Mouse (Mus musculus) neural tube, embryonic 15.5 days (tissue): ENCODE measurements around the gene Tmod3. TPM values are rescaled to one million over a fixed set of nuclear protein-coding genes. Genes with fewer than 3 reads are reported as not detected.

Source experiments
- ATAC-seq: fragments of 200-750 bp; cut with Nextera tagmentation; 2 replicates; pipeline ENCODE4 v1.8.0; 2017; ENCODE audit warnings: mild to moderate bottlenecking, moderate TSS enrichment, moderate library complexity; ENCODE audit not compliant: low FRiP score
- H3K27ac ChIP-seq: fragments of 300-500 bp; sonication (generic); replicated peaks from 2 replicates; pipeline ENCODE4 v1.5.1; 2015; ENCODE audit warnings: mild to moderate bottlenecking, inconsistent platforms
- H3K27me3 ChIP-seq: fragments of 300-500 bp; sonication (generic); replicated peaks from 2 replicates; pipeline ENCODE4 v1.6.1; 2015; ENCODE audit warnings: inconsistent platforms
- H3K36me3 ChIP-seq: fragments of 300-500 bp; sonication (generic); 2 replicates; pipeline ENCODE4 v1.6.1; 2015; ENCODE audit warnings: inconsistent platforms
- H3K4me1 ChIP-seq: fragments of 300-500 bp; sonication (generic); 2 replicates; pipeline ENCODE4 v1.6.1; 2015; ENCODE audit warnings: inconsistent platforms
- H3K4me2 ChIP-seq: fragments of 300-500 bp; sonication (generic); 2 replicates; pipeline ENCODE4 v1.6.1; 2015; ENCODE audit warnings: inconsistent platforms, mild to moderate bottlenecking, moderate library complexity
- H3K4me3 ChIP-seq: fragments of 300-500 bp; sonication (generic); replicated peaks from 2 replicates; pipeline ENCODE4 v1.5.1; 2015; ENCODE audit warnings: mild to moderate bottlenecking, inconsistent platforms
- H3K9ac ChIP-seq: fragments of 300-500 bp; sonication (generic); replicated peaks from 2 replicates; pipeline ENCODE4 v1.6.1; 2015; ENCODE audit warnings: mild to moderate bottlenecking, inconsistent platforms
- H3K9me3 ChIP-seq: fragments of 300-500 bp; sonication (generic); replicated peaks from 2 replicates; pipeline ENCODE4 v1.6.1; 2016; ENCODE audit warnings: inconsistent platforms
- WGBS: fragments of 180-500 bp; shearing (Covaris S2); methylation state at CpG from one replicate; pipeline ENCODE4 v1.1.7; 2015; ENCODE audit warnings: mixed read lengths; 5-methylcytosine and 5-hydroxymethylcytosine counted together
- polyA plus RNA-seq: library from polyadenylated mRNA; unstranded; fragments of >200 nt; fragmentation: Nextera tagmentation; extraction: Ambion mirVana; gene quantifications from 2 replicates; pipeline ENCODE4 v1.2.1, GENCODE M21; 2015

Tmod3 gene
- polyA plus RNA-seq, 1 experiment from 2014 or later: 68.1 TPM

- H3K27ac ChIP-seq: no peak overlapping the region
- WGBS: 93% methylated on average over 5 of the region's 5 CpGs
- H3K9me3 ChIP-seq: no peaks in the 10 kb centered on the region
- no peaks in the 10 kb centered on the region for H3K4me1 ChIP-seq
- no peak overlapping the region for H3K4me2 ChIP-seq
- no peak overlapping the region for H3K9ac ChIP-seq
- no peaks in the 10 kb centered on the region for H3K27me3 ChIP-seq
- no peak overlapping the region for H3K4me3 ChIP-seq
- no peak for ATAC-seq
- H3K36me3 ChIP-seq: peaks cover 17% of the 10 kb centered on the region; the same call in 1 of the 2 replicates
Observed at GRCm38 (mm10) chr9:75480536-75481075, 78.9 kb downstream of the Tmod3 start.

GRCm38 (mm10) chr9:75479106-75479725 is 80.2 kb downstream of the Tmod3 start:
- Histone ChIP-seq H3K9me3 (no peaks in the 10 kb centered on the region), H3K4me2 (no peak overlapping the region), H3K36me3 (peaks cover 16% of the 10 kb centered on the region; the same call in 1 of the 2 replicates), H3K27ac (no peak overlapping the region), H3K9ac (no peak overlapping the region), H3K4me3 (no peak overlapping the region), H3K4me1 (no peaks in the 10 kb centered on the region), H3K27me3 (no peaks in the 10 kb centered on the region)
- no peak for ATAC-seq
- WGBS: 69% methylated on average over 8 of the region's 8 CpGs

- no peaks in the 10 kb centered on the region for H3K27me3 ChIP-seq
- H3K4me3 ChIP-seq: no peak overlapping the region
- no peak overlapping the region for H3K27ac ChIP-seq
- H3K9ac ChIP-seq: no peak overlapping the region
- H3K4me2 ChIP-seq: no peak overlapping the region
- 75% methylated on average over 3 of the region's 3 CpGs for WGBS
- no peak for ATAC-seq
- peaks cover 20% of the 10 kb centered on the region; the same call in 1 of the 2 replicates for H3K36me3 ChIP-seq
- H3K4me1 ChIP-seq: no peaks in the 10 kb centered on the region
- H3K9me3 ChIP-seq: no peaks in the 10 kb centered on the region
Observed at GRCm38 (mm10) chr9:75477212-75477611, 82.2 kb downstream of the Tmod3 start.

- Histone ChIP-seq H3K4me1 (no peaks in the 10 kb centered on the region), H3K9ac (no peak overlapping the region), H3K4me2 (no peak overlapping the region), H3K36me3 (peaks cover 63% of the 10 kb centered on the region), H3K27ac (no peak overlapping the region), H3K4me3 (no peak overlapping the region), H3K9me3 (no peaks in the 10 kb centered on the region), H3K27me3 (no peaks in the 10 kb centered on the region)
- WGBS: 84% methylated on average over 14 of the region's 14 CpGs
- ATAC-seq: no peak
Observed at GRCm38 (mm10) chr9:75468297-75468696, 91.2 kb downstream of the Tmod3 start.

- no peak for ATAC-seq
- Histone ChIP-seq H3K27me3 (no peaks in the 10 kb centered on the region), H3K36me3 (peaks cover 66% of the 10 kb centered on the region), H3K4me3 (no peak overlapping the region), H3K4me2 (no peak overlapping the region), H3K9ac (no peak overlapping the region), H3K4me1 (no peaks in the 10 kb centered on the region), H3K9me3 (no peaks in the 10 kb centered on the region), H3K27ac (no peak overlapping the region)
- 93% methylated on average over 3 of the region's 3 CpGs for whole genome bisulfite sequencing
Observed at GRCm38 (mm10) chr9:75467581-75467980, 91.9 kb downstream of the Tmod3 start.

- ATAC-seq: no peak
- WGBS: 93% methylated on average over 4 of the region's 4 CpGs
- Histone ChIP-seq H3K36me3 (peaks cover 65% of the 10 kb centered on the region), H3K4me2 (no peak overlapping the region), H3K27ac (no peak overlapping the region), H3K4me1 (no peaks in the 10 kb centered on the region), H3K27me3 (no peaks in the 10 kb centered on the region), H3K9ac (no peak overlapping the region), H3K4me3 (no peak overlapping the region), H3K9me3 (no peaks in the 10 kb centered on the region)
Observed at GRCm38 (mm10) chr9:75466641-75467040, 92.8 kb downstream of the Tmod3 start.

GRCm38 (mm10) chr9:75465856-75466255 is 93.6 kb downstream of the Tmod3 start:
- Histone ChIP-seq H3K27me3 (no peaks in the 10 kb centered on the region), H3K9me3 (no peaks in the 10 kb centered on the region), H3K9ac (no peak overlapping the region), H3K4me3 (no peak overlapping the region), H3K4me2 (no peak overlapping the region), H3K4me1 (no peaks in the 10 kb centered on the region), H3K36me3 (peaks cover 71% of the 10 kb centered on the region), H3K27ac (no peak overlapping the region)
- WGBS: 97% methylated on average over 9 of the region's 9 CpGs
- ATAC-seq: no peak

GRCm38 (mm10) chr9:75463050-75463660 is 96.3 kb downstream of the Tmod3 start:
- Histone ChIP-seq H3K36me3 (peaks cover 89% of the 10 kb centered on the region), H3K4me3 (no peak overlapping the region)
- ATAC-seq: no peak

GRCm38 (mm10) chr9:75455684-75456083 is 103.8 kb downstream of the Tmod3 start:
- Histone ChIP-seq H3K36me3 (peaks cover 96% of the 10 kb centered on the region), H3K4me3 (no peak overlapping the region), H3K27me3 (no peaks in the 10 kb centered on the region), H3K9me3 (no peaks in the 10 kb centered on the region), H3K4me2 (no peak overlapping the region), H3K9ac (no peak overlapping the region), H3K27ac (no peak overlapping the region), H3K4me1 (no peaks in the 10 kb centered on the region)
- 87% methylated on average over 10 of the region's 10 CpGs for WGBS
- no peak for ATAC-seq

More at GRCm38 (mm10) chr9:75463050-75463660, 96.3 kb downstream of the Tmod3 start:
- Histone ChIP-seq H3K27ac (no peak overlapping the region), H3K27me3 (no peaks in the 10 kb centered on the region), H3K4me2 (no peak overlapping the region), H3K9ac (no peak overlapping the region), H3K4me1 (no peaks in the 10 kb centered on the region), H3K9me3 (no peaks in the 10 kb centered on the region)
- WGBS: 88% methylated on average over 8 of the region's 8 CpGs

GRCm38 (mm10) chr9:75453994-75454393 is 105.5 kb downstream of the Tmod3 start:
- Histone ChIP-seq H3K9me3 (no peaks in the 10 kb centered on the region), H3K4me3 (no peak overlapping the region), H3K27ac (no peak overlapping the region), H3K4me1 (no peaks in the 10 kb centered on the region), H3K27me3 (no peaks in the 10 kb centered on the region), H3K4me2 (no peak overlapping the region), H3K9ac (no peak overlapping the region), H3K36me3 (peaks cover 91% of the 10 kb centered on the region)
- ATAC-seq: no peak
- WGBS: 89% methylated on average over 2 of the region's 2 CpGs

GRCm38 (mm10) chr9:75448021-75448420 is 111.4 kb downstream of the Tmod3 start:
- H3K4me2 ChIP-seq: no peak overlapping the region
- WGBS: 97% methylated on average over 3 of the region's 3 CpGs
- peaks cover 72% of the 10 kb centered on the region for H3K36me3 ChIP-seq
- H3K27me3 ChIP-seq: no peaks in the 10 kb centered on the region
- no peak overlapping the region for H3K27ac ChIP-seq
- no peaks in the 10 kb centered on the region for H3K9me3 ChIP-seq
- no peak overlapping the region for H3K4me3 ChIP-seq
- no peak overlapping the region for H3K9ac ChIP-seq
- ATAC-seq: no peak
- peaks cover 2% of the 10 kb centered on the region for H3K4me1 ChIP-seq
